Mouse (Mus musculus) hindbrain, embryonic 14.5 days (tissue): ENCODE results near the gene Rasgrp3. TPM values are rescaled to one million over a fixed set of nuclear protein-coding genes. Genes with fewer than 3 reads are reported as not detected.
"Not testable (repeated sequence)": the region's sequence is repeated elsewhere in the genome, so short reads cannot be mapped to it uniquely, and the experiment has no call there.

Experiments
- ATAC-seq: fragments of 200-750 bp; cut with Nextera tagmentation; 2 replicates; pipeline ENCODE4 v1.8.0; 2017; ENCODE audit warnings: moderate number of reproducible peaks, mild to moderate bottlenecking, moderate TSS enrichment, moderate library complexity; ENCODE audit not compliant: low FRiP score
- DNase-seq: peaks from one replicate; pipeline ENCODE4 v3.0.0-alpha.2; 2015; ENCODE audit warnings: low spot score
- H3K27ac ChIP-seq: fragments of 300-500 bp; sonication (generic); 2 replicates; pipeline ENCODE4 v1.5.1; 2014; ENCODE audit warnings: mild to moderate bottlenecking, moderate library complexity
- H3K27me3 ChIP-seq: fragments of 300-500 bp; sonication (generic); 2 replicates; pipeline ENCODE4 v1.6.1; 2014; ENCODE audit warnings: mild to moderate bottlenecking, low read length, mixed read lengths; ENCODE audit not compliant: control insufficient read depth, insufficient read depth
- H3K36me3 ChIP-seq: fragments of 300-500 bp; sonication (generic); replicated peaks from 2 replicates; pipeline ENCODE4 v1.6.1; 2014; ENCODE audit not compliant: control insufficient read depth, insufficient read depth
- H3K4me1 ChIP-seq: fragments of 300-500 bp; sonication (generic); replicated peaks from 2 replicates; pipeline ENCODE4 v1.6.1; 2014; ENCODE audit warnings: antibody characterized with exemption, low read length, mixed read lengths; ENCODE audit not compliant: control insufficient read depth, insufficient read depth
- H3K4me2 ChIP-seq: fragments of 300-500 bp; sonication (generic); replicated peaks from 2 replicates; pipeline ENCODE4 v1.6.1; 2014; ENCODE audit warnings: mild to moderate bottlenecking, moderate library complexity
- H3K4me3 ChIP-seq: fragments of 300-500 bp; sonication (generic); replicated peaks from 2 replicates; pipeline ENCODE4 v1.5.1; 2014; ENCODE audit warnings: mild to moderate bottlenecking, low read length
- H3K9ac ChIP-seq: fragments of 300-500 bp; sonication (generic); 2 replicates; pipeline ENCODE4 v1.6.1; 2014
- H3K9me3 ChIP-seq: fragments of 300-500 bp; sonication (generic); 2 replicates; pipeline ENCODE4 v1.6.1; 2016; ENCODE audit warnings: low read length; ENCODE audit not compliant: control insufficient read depth
- whole genome bisulfite sequencing: fragments of 180-500 bp; shearing (Covaris S2); extraction: QIAGEN DNeasy Blood & Tissue Kit; methylation state at CpG from one replicate; pipeline ENCODE4 v1.1.7; 2014; 5-methylcytosine and 5-hydroxymethylcytosine counted together
- polyA plus RNA-seq: library from polyadenylated mRNA; unstranded; fragments of >200 nt; fragmentation: Nextera tagmentation; extraction: Ambion mirVana; gene quantifications from 2 replicates; pipeline ENCODE4 v1.2.1, GENCODE M21; 2014

Gene Rasgrp3
- polyA plus RNA-seq, 1 experiment from 2014 or later, result 8.6 TPM

GRCm38 (mm10) chr17:75449022-75449421 lies 13.3 kb downstream of the Rasgrp3 start:
- Histone ChIP-seq H3K4me2 (no peak overlapping the region), H3K27me3 (no peaks in the 10 kb centered on the region), H3K4me3 (no peak overlapping the region), H3K9ac (no peak overlapping the region), H3K27ac (no peak overlapping the region), H3K4me1 (no peaks in the 10 kb centered on the region), H3K9me3 (no peaks in the 10 kb centered on the region), H3K36me3 (no peaks in the 10 kb centered on the region)
- DNase-seq (no peak), ATAC-seq (no peak)
- WGBS, result 77% methylated on average over 1 of the region's 1 CpGs

- 84% methylated on average over 4 of the region's 4 CpGs for whole genome bisulfite sequencing
- H3K27me3 ChIP-seq, result no peaks in the 10 kb centered on the region
Observed at GRCm38 (mm10) chr17:75452313-75452712, 16.6 kb downstream of the Rasgrp3 start.

GRCm38 (mm10) chr17:75453639-75454038 lies 17.9 kb downstream of the Rasgrp3 start:
- no peak overlapping the region for H3K9ac ChIP-seq
- H3K36me3 ChIP-seq, result no peaks in the 10 kb centered on the region
- H3K4me3 ChIP-seq, result no peak overlapping the region
- H3K27me3 ChIP-seq, result no peaks in the 10 kb centered on the region
- no peak overlapping the region for H3K27ac ChIP-seq
- no peaks in the 10 kb centered on the region for H3K4me1 ChIP-seq
- H3K4me2 ChIP-seq, result no peak overlapping the region
- no peaks in the 10 kb centered on the region for H3K9me3 ChIP-seq
- ATAC-seq (no peak), DNase-seq (no peak)

More at GRCm38 (mm10) chr17:75452313-75452712, 16.6 kb downstream of the Rasgrp3 start:
- H3K9ac ChIP-seq, result no peak overlapping the region
- H3K4me2 ChIP-seq, result no peak overlapping the region
- H3K9me3 ChIP-seq, result no peaks in the 10 kb centered on the region
- DNase-seq (no peak), ATAC-seq (no peak)
- no peak overlapping the region for H3K4me3 ChIP-seq
- H3K4me1 ChIP-seq, result no peaks in the 10 kb centered on the region
- no peaks in the 10 kb centered on the region for H3K36me3 ChIP-seq
- H3K27ac ChIP-seq, result no peak overlapping the region

GRCm38 (mm10) chr17:75456096-75456495 lies 20.4 kb downstream of the Rasgrp3 start:
- not testable (repeated sequence) for DNase-seq, H3K27me3 ChIP-seq, H3K4me1 ChIP-seq, H3K4me3 ChIP-seq, H3K9ac ChIP-seq, H3K36me3 ChIP-seq, ATAC-seq, H3K4me2 ChIP-seq, H3K9me3 ChIP-seq, H3K27ac ChIP-seq
- 92% methylated on average over 9 of the region's 9 CpGs for WGBS

GRCm38 (mm10) chr17:75460621-75461020 lies 24.9 kb downstream of the Rasgrp3 start:
- Histone ChIP-seq H3K4me2 (no peak overlapping the region), H3K36me3 (no peaks in the 10 kb centered on the region), H3K9ac (no peak overlapping the region), H3K4me3 (no peak overlapping the region), H3K9me3 (no peaks in the 10 kb centered on the region), H3K27ac (no peak overlapping the region), H3K27me3 (0 out of 2 replicates have a peak, but pooled peaks cover 5% of the 10 kb centered on the region), H3K4me1 (0 out of 2 replicates have a peak, but pooled peaks cover 6% of the 10 kb centered on the region)
- ATAC-seq (no peak), DNase-seq (no peak)
- 96% methylated on average over 6 of the region's 6 CpGs for WGBS

GRCm38 (mm10) chr17:75461771-75462170 lies 26.1 kb downstream of the Rasgrp3 start:
- DNase-seq (no peak), ATAC-seq (no peak)
- H3K27ac ChIP-seq, result no peak overlapping the region
- 0 out of 2 replicates have a peak, but pooled peaks cover 5% of the 10 kb centered on the region for H3K27me3 ChIP-seq
- WGBS, result 84% methylated on average over 1 of the region's 1 CpGs
- H3K4me2 ChIP-seq, result no peak overlapping the region
- no peaks in the 10 kb centered on the region for H3K9me3 ChIP-seq
- no peak overlapping the region for H3K9ac ChIP-seq
- 0 out of 2 replicates have a peak, but pooled peaks cover 6% of the 10 kb centered on the region for H3K4me1 ChIP-seq
- no peak overlapping the region for H3K4me3 ChIP-seq
- H3K36me3 ChIP-seq, result no peaks in the 10 kb centered on the region

- not testable (repeated sequence) for DNase-seq
Observed at GRCm38 (mm10) chr17:75463223-75463622, 27.5 kb downstream of the Rasgrp3 start.

GRCm38 (mm10) chr17:75463645-75464044 lies 27.9 kb downstream of the Rasgrp3 start:
- ATAC-seq (no peak), DNase-seq (no peak)
- H3K4me1 ChIP-seq, result 0 out of 2 replicates have a peak, but pooled peaks cover 6% of the 10 kb centered on the region
- no peaks in the 10 kb centered on the region for H3K9me3 ChIP-seq
- 0 out of 2 replicates have a peak, but pooled peaks cover 5% of the 10 kb centered on the region for H3K27me3 ChIP-seq
- no peaks in the 10 kb centered on the region for H3K36me3 ChIP-seq
- no peak overlapping the region for H3K9ac ChIP-seq
- no peak overlapping the region for H3K27ac ChIP-seq
- H3K4me2 ChIP-seq, result no peak overlapping the region
- no peak overlapping the region for H3K4me3 ChIP-seq
- 92% methylated on average over 2 of the region's 2 CpGs for WGBS

More at GRCm38 (mm10) chr17:75463223-75463622, 27.5 kb downstream of the Rasgrp3 start:
- 95% methylated on average over 1 of the region's 1 CpGs for WGBS
- not testable (repeated sequence) for H3K9ac ChIP-seq, ATAC-seq, H3K36me3 ChIP-seq, H3K4me2 ChIP-seq, H3K4me3 ChIP-seq, H3K9me3 ChIP-seq, H3K27me3 ChIP-seq, H3K27ac ChIP-seq, H3K4me1 ChIP-seq

- Histone ChIP-seq H3K4me1 (0 out of 2 replicates have a peak, but pooled peaks cover 6% of the 10 kb centered on the region), H3K4me3 (no peak overlapping the region), H3K27me3 (0 out of 2 replicates have a peak, but pooled peaks cover 5% of the 10 kb centered on the region), H3K4me2 (0 out of 2 replicates have a peak overlapping the region, but pooled peaks have one; percentile 39), H3K9ac (no peak overlapping the region), H3K27ac (no peak overlapping the region), H3K9me3 (no peaks in the 10 kb centered on the region), H3K36me3 (no peaks in the 10 kb centered on the region)
- DNase-seq (no peak), ATAC-seq (no peak)
- 18% methylated on average over 9 of the region's 9 CpGs for WGBS
Observed at GRCm38 (mm10) chr17:75464331-75464982, 28.8 kb downstream of the Rasgrp3 start.
